ENCODE assay signal across 8 mouse cellular contexts in genomic region chr11:60222469-60223236, GRCm38 (mm10). TPM values are rescaled to one million over a fixed set of nuclear protein-coding genes. Genes with fewer than 3 reads are reported as not detected.
DNase-seq lines count a peak whose midpoint lies in the region; ATAC-seq lines count a peak whose summit lies in the region.

TSS of gene Srebf1 (minus strand) at chr11:60222581.

- H3K36me3 ChIP-seq in intestine, embryonic 16.5 days (ENCODE audit: control insufficient read depth, insufficient read depth, low read length): peaks cover 4% of the 10 kb centered on the region; the same call in 1 of the 2 replicates
- no peaks in the 10 kb centered on the region for H3K36me3 ChIP-seq in midbrain, embryonic 11.5 days (ENCODE audit: control insufficient read depth, insufficient read depth, low read length)

- H3K9me3 ChIP-seq in intestine, embryonic 16.5 days (ENCODE audit: control insufficient read depth, low read length): no peaks in the 10 kb centered on the region
- no peaks in the 10 kb centered on the region for H3K9me3 ChIP-seq in midbrain, embryonic 11.5 days (ENCODE audit: control insufficient read depth, low read length)

- H3K27me3 ChIP-seq in intestine, embryonic 16.5 days (replicated peaks; ENCODE audit: control insufficient read depth, insufficient read depth, low read length): no peaks in the 10 kb centered on the region
- no peaks in the 10 kb centered on the region for H3K27me3 ChIP-seq in midbrain, embryonic 11.5 days (ENCODE audit: control insufficient read depth, insufficient read depth, low read length)

- ATAC-seq in intestine, embryonic 16.5 days: peak; percentile 83
- ATAC-seq in midbrain, embryonic 11.5 days (ENCODE audit: low FRiP score): peak; percentile 80

- H3K27ac ChIP-seq in intestine, embryonic 16.5 days (ENCODE audit: low read length): peak within 1 kb of the TSS; percentile 95
- peak within 1 kb of the TSS; percentile 12; the same call in 1 of the 2 replicates for H3K27ac ChIP-seq in midbrain, embryonic 11.5 days (ENCODE audit: low read depth, low read length)

- H3K4me3 ChIP-seq in intestine, embryonic 16.5 days (ENCODE audit: low read length): peak within 1 kb of the TSS; percentile 45
- peak within 1 kb of the TSS; percentile 22 for H3K4me3 ChIP-seq in midbrain, embryonic 11.5 days (ENCODE audit: low read depth, low read length)

- H3K9ac ChIP-seq in intestine, embryonic 16.5 days (ENCODE audit: low read depth, low read length): peak within 1 kb of the TSS; percentile 68
- H3K9ac ChIP-seq in midbrain, embryonic 11.5 days (ENCODE audit: low read length): peak within 1 kb of the TSS; percentile 37; the same call in 1 of the 2 replicates

- WGBS in intestine, embryonic 16.5 days: 5% methylated on average over 46 of the region's 46 CpGs
- 6% methylated on average over 46 of the region's 46 CpGs for WGBS in midbrain, embryonic 11.5 days

- DNase-seq in adrenal gland, adult 18-20 months (ENCODE audit: low spot score in 2 of 2): peak; percentile 80 to 84
- peak; percentile 91 for DNase-seq in embryo, embryonic 11 days
- DNase-seq in gastrocnemius, postnatal 4 days (ENCODE audit: low spot score in 2 of 2): peak; percentile 76 to 83
- DNase-seq in left cerebral cortex, postnatal 4 days: peak; percentile 71
- peak; percentile 95 for DNase-seq in midbrain, embryonic 11.5 days (ENCODE audit: low spot score, missing footprints)
- DNase-seq in right cerebral cortex, postnatal 4 days: peak; percentile 68
- no peak for DNase-seq in adipocyte (ENCODE audit: low spot score)

- peaks cover 35% of the 10 kb centered on the region for H3K4me1 ChIP-seq in intestine, embryonic 16.5 days (ENCODE audit: control insufficient read depth, insufficient read depth, low read length)
- peaks cover 12% of the 10 kb centered on the region for H3K4me1 ChIP-seq in midbrain, embryonic 11.5 days (ENCODE audit: control insufficient read depth, insufficient read depth, low read length)

- peak within 1 kb of the TSS; percentile 62 for H3K4me2 ChIP-seq in intestine, embryonic 16.5 days (ENCODE audit: low read depth, low read length)
- peak within 1 kb of the TSS; percentile 49 for H3K4me2 ChIP-seq in midbrain, embryonic 11.5 days

- intact Hi-C loops in left cerebral cortex, postnatal 4 days (cut with DNase I): no loop called here

RNA-seq across cellular contexts. Expression of gene Srebf1, which starts in this region (rescaled TPM):
- total RNA-seq in adrenal gland, adult 18-20 months (2021): 100 to 1,000 TPM; 141 to 185 TPM
- total RNA-seq in gastrocnemius, postnatal 4 days (2021): 10 to 100 TPM; 48.6 to 53.1 TPM
- 81.0 and 95.2 TPM in 2 replicates for polyA plus RNA-seq in intestine, embryonic 16.5 days (2015; fragmentation: Nextera tagmentation; extraction: Ambion mirVana)
- total RNA-seq in left cerebral cortex, postnatal 4 days (2021): 10 to 100 TPM; 60.3 to 67.5 TPM
- polyA plus RNA-seq in midbrain, embryonic 11.5 days (2014; fragmentation: Nextera tagmentation; extraction: Ambion mirVana): 38.3 and 41.1 TPM in 2 replicates
